ENCODE assay signal across 7 mouse cellular contexts in the genomic region with DNA sequence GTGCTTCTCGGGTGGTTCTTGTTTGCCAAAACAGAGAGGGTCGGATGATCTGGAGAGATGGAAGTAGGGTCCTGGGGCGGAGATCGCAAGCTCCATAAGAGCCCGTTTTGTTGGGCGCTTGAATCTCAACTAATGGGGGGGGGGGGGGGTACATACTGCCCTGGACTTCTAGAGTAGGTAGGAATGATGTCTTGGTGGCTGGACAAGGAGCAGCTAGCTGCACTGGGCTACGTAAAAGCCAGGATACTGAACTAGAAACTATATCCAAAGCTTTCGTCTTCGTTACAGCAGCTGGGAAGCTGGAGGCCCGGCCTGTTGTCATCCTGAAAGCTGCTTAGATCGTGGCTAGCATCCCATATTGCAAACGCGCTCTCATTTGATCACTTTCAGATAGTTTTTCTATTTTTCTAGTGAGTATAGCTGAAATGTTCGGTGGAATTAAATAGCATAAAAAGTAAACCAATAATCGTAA. TPM values are rescaled to one million over a fixed set of nuclear protein-coding genes. Genes with fewer than 3 reads are reported as not detected.
DNase-seq lines count a peak whose midpoint lies in the region; ATAC-seq and TF ChIP-seq lines count a peak whose summit lies in the region.

No protein-coding gene starts in this region.

- no peak for TF ChIP-seq CTCF in embryonic fibroblast, embryonic 13.5 days (IDR thresholded peaks at IDR 0.05; ENCODE audit: borderline replicate concordance, insufficient read depth, low read length)

- no peak for TF ChIP-seq POLR2A in embryonic fibroblast, embryonic 13.5 days (IDR thresholded peaks at IDR 0.05; ENCODE audit: low read depth, low read length)

- H3K27ac ChIP-seq in embryonic fibroblast, embryonic 13.5 days (ENCODE audit: insufficient read depth, low read length) = no peak overlapping the region
- H3K27ac ChIP-seq in intestine, embryonic 14.5 days (ENCODE audit: low read depth) = peak overlapping the region; percentile 54; the same call in 1 of the 2 replicates
- H3K27ac ChIP-seq in midbrain, embryonic 16.5 days (ENCODE audit: low read length) = peak overlapping the region; percentile 83

- H3K9me3 ChIP-seq in megakaryocyte, embryonic 14.5 days = no peaks in the 10 kb centered on the region
- H3K9me3 ChIP-seq in intestine, embryonic 14.5 days (ENCODE audit: control insufficient read depth, low read length) = no peaks in the 10 kb centered on the region
- no peaks in the 10 kb centered on the region for H3K9me3 ChIP-seq in midbrain, embryonic 16.5 days (replicated peaks; ENCODE audit: control insufficient read depth, low read length, poor library complexity, severe bottlenecking)

- peaks cover 29% of the 10 kb centered on the region for H3K36me3 ChIP-seq in megakaryocyte, embryonic 14.5 days (replicated peaks; ENCODE audit: low read length)
- H3K36me3 ChIP-seq in intestine, embryonic 14.5 days (ENCODE audit: control insufficient read depth, insufficient read depth, low read length) = peaks cover 25% of the 10 kb centered on the region
- H3K36me3 ChIP-seq in midbrain, embryonic 16.5 days (ENCODE audit: control insufficient read depth, insufficient read depth, low read length) = 0 out of 2 replicates have a peak, but pooled peaks cover 2% of the 10 kb centered on the region

- peaks cover 28% of the 10 kb centered on the region; the same call in 1 of the 2 replicates for H3K4me1 ChIP-seq in megakaryocyte, embryonic 14.5 days
- H3K4me1 ChIP-seq in embryonic fibroblast, embryonic 13.5 days (ENCODE audit: control insufficient read depth, insufficient read depth, low read length) = peaks cover 5% of the 10 kb centered on the region; the same call in 1 of the 2 replicates
- peaks cover 13% of the 10 kb centered on the region for H3K4me1 ChIP-seq in intestine, embryonic 14.5 days (replicated peaks; ENCODE audit: control insufficient read depth, insufficient read depth, low read length)
- H3K4me1 ChIP-seq in midbrain, embryonic 16.5 days (ENCODE audit: control insufficient read depth, insufficient read depth, low read length) = peaks cover 20% of the 10 kb centered on the region

- ATAC-seq in megakaryocyte, adult 5-6 weeks (ENCODE audit: poor library complexity, severe bottlenecking) = no peak
- ATAC-seq in intestine, embryonic 14.5 days (replicated peaks; ENCODE audit: low FRiP score, low TSS enrichment, low read depth) = no peak; the same call in 1 of the 2 replicates
- ATAC-seq in midbrain, embryonic 16.5 days = peak; percentile 62

- WGBS in intestine, embryonic 14.5 days = under 1% methylated on average over 15 of the region's 15 CpGs
- WGBS in midbrain, embryonic 16.5 days = 1% methylated on average over 15 of the region's 15 CpGs

- H3K9ac ChIP-seq in intestine, embryonic 14.5 days (ENCODE audit: low read length) = peak overlapping the region; percentile 91
- H3K9ac ChIP-seq in midbrain, embryonic 16.5 days (ENCODE audit: low read depth, low read length) = peak overlapping the region; percentile 91

- H3K27me3 ChIP-seq in megakaryocyte, embryonic 14.5 days (replicated peaks) = no peaks in the 10 kb centered on the region
- H3K27me3 ChIP-seq in intestine, embryonic 14.5 days (replicated peaks; ENCODE audit: control insufficient read depth, insufficient read depth, low read length) = no peaks in the 10 kb centered on the region
- no peaks in the 10 kb centered on the region for H3K27me3 ChIP-seq in midbrain, embryonic 16.5 days (ENCODE audit: control insufficient read depth, insufficient read depth, low read depth, low read length)

- H3K4me2 ChIP-seq in intestine, embryonic 14.5 days (ENCODE audit: low read length) = peak overlapping the region; percentile 84
- peak overlapping the region; percentile 59 for H3K4me2 ChIP-seq in midbrain, embryonic 16.5 days (ENCODE audit: low read length)

- DNase-seq in intestine, embryonic 14.5 days (ENCODE audit: low spot score) = no peak
- no peak for DNase-seq in retina, embryonic 14.5 days (ENCODE audit: low spot score)
- no peak for DNase-seq in ovary, adult 18-20 months (ENCODE audit: low spot score)

- peak overlapping the region; percentile 93 for H3K4me3 ChIP-seq in megakaryocyte, embryonic 14.5 days (replicated peaks)
- H3K4me3 ChIP-seq in embryonic fibroblast, embryonic 13.5 days (ENCODE audit: insufficient read depth, low read length) = peak overlapping the region; percentile 79
- peak overlapping the region; percentile 93 for H3K4me3 ChIP-seq in intestine, embryonic 14.5 days (ENCODE audit: low read depth, low read length)
- peak overlapping the region; percentile 87 for H3K4me3 ChIP-seq in midbrain, embryonic 16.5 days (ENCODE audit: low read depth, low read length)

RNA-seq across cellular contexts. Expression of a gene that starts 0.4 kb away (rescaled TPM):
- polyA plus RNA-seq in megakaryocyte, embryonic 14.5 days (2012; ENCODE audit: insufficient read depth, low replicate concordance) = 0.39 and 0.74 TPM in 2 replicates
- 18.8 and 26.5 TPM in 2 replicates for total RNA-seq in megakaryocyte, adult 5-6 weeks (2015)
- total RNA-seq in megakaryocyte, adult 5-6 weeks (2017) = 30.9 and 54.1 TPM in 2 replicates
- 62.2 and 70.0 TPM in 2 replicates for polyA plus RNA-seq in embryonic fibroblast, embryonic 13.5 days (2011; ENCODE audit: insufficient read length, low read depth, missing spikeins)
- polyA plus RNA-seq in intestine, embryonic 14.5 days (2014; fragmentation: Nextera tagmentation; extraction: Ambion mirVana) = 46.6 and 50.9 TPM in 2 replicates
- 43.1 and 45.9 TPM in 2 replicates for polyA plus RNA-seq in midbrain, embryonic 16.5 days (2015; fragmentation: Nextera tagmentation; extraction: Ambion mirVana)

RNA-seq across cellular contexts. Expression of a gene that starts 0.4 kb away (rescaled TPM):
- 1.7 and 11.3 TPM in 2 replicates for polyA plus RNA-seq in megakaryocyte, embryonic 14.5 days (2012; ENCODE audit: insufficient read depth, low replicate concordance)
- 141 and 145 TPM in 2 replicates for total RNA-seq in megakaryocyte, adult 5-6 weeks (2015)
- 165 and 179 TPM in 2 replicates for total RNA-seq in megakaryocyte, adult 5-6 weeks (2017)
- 224 and 225 TPM in 2 replicates for polyA plus RNA-seq in embryonic fibroblast, embryonic 13.5 days (2011; ENCODE audit: insufficient read length, low read depth, missing spikeins)
- polyA plus RNA-seq in intestine, embryonic 14.5 days (2014; fragmentation: Nextera tagmentation; extraction: Ambion mirVana) = 243 and 255 TPM in 2 replicates
- 235 and 238 TPM in 2 replicates for polyA plus RNA-seq in midbrain, embryonic 16.5 days (2015; fragmentation: Nextera tagmentation; extraction: Ambion mirVana)

RNA-seq across cellular contexts. Expression of a gene that starts 13.3 kb away (rescaled TPM):
- not detected in 2 replicates for polyA plus RNA-seq in megakaryocyte, embryonic 14.5 days (2012; ENCODE audit: insufficient read depth, low replicate concordance)
- total RNA-seq in megakaryocyte, adult 5-6 weeks (2015) = not detected in 2 replicates
- not detected in 2 replicates for total RNA-seq in megakaryocyte, adult 5-6 weeks (2017)
- polyA plus RNA-seq in embryonic fibroblast, embryonic 13.5 days (2011; ENCODE audit: insufficient read length, low read depth, missing spikeins) = not detected in 2 replicates
- not detected in 2 replicates for polyA plus RNA-seq in intestine, embryonic 14.5 days (2014; fragmentation: Nextera tagmentation; extraction: Ambion mirVana)
- polyA plus RNA-seq in midbrain, embryonic 16.5 days (2015; fragmentation: Nextera tagmentation; extraction: Ambion mirVana) = not detected in 2 replicates

RNA-seq across cellular contexts. Expression of a gene that starts 33.1 kb away (rescaled TPM):
- 41.2 and 72.5 TPM in 2 replicates for polyA plus RNA-seq in megakaryocyte, embryonic 14.5 days (2012; ENCODE audit: insufficient read depth, low replicate concordance)
- 135 and 141 TPM in 2 replicates for total RNA-seq in megakaryocyte, adult 5-6 weeks (2015)
- total RNA-seq in megakaryocyte, adult 5-6 weeks (2017) = 92.4 and 99.5 TPM in 2 replicates
- 121 and 123 TPM in 2 replicates for polyA plus RNA-seq in embryonic fibroblast, embryonic 13.5 days (2011; ENCODE audit: insufficient read length, low read depth, missing spikeins)
- 173 and 179 TPM in 2 replicates for polyA plus RNA-seq in intestine, embryonic 14.5 days (2014; fragmentation: Nextera tagmentation; extraction: Ambion mirVana)
- 108 and 110 TPM in 2 replicates for polyA plus RNA-seq in midbrain, embryonic 16.5 days (2015; fragmentation: Nextera tagmentation; extraction: Ambion mirVana)

RNA-seq across cellular contexts. Expression of a gene that starts 40.2 kb away (rescaled TPM):
- polyA plus RNA-seq in megakaryocyte, embryonic 14.5 days (2012; ENCODE audit: insufficient read depth, low replicate concordance) = not detected in 2 replicates
- 1.5 and 2.6 TPM in 2 replicates for total RNA-seq in megakaryocyte, adult 5-6 weeks (2015)
- total RNA-seq in megakaryocyte, adult 5-6 weeks (2017) = 0.53 and 1.7 TPM in 2 replicates
- polyA plus RNA-seq in embryonic fibroblast, embryonic 13.5 days (2011; ENCODE audit: insufficient read length, low read depth, missing spikeins) = 3.0 and 6.1 TPM in 2 replicates
- polyA plus RNA-seq in intestine, embryonic 14.5 days (2014; fragmentation: Nextera tagmentation; extraction: Ambion mirVana) = 4.5 and 6.3 TPM in 2 replicates
- 10.9 and 11.7 TPM in 2 replicates for polyA plus RNA-seq in midbrain, embryonic 16.5 days (2015; fragmentation: Nextera tagmentation; extraction: Ambion mirVana)

Comparison
In these comparisons a context has a peak if more than half of its experiments do, and no peak if none do; other contexts are left out.
1. RNA of a gene that starts 0.4 kb away (polyA plus RNA-seq): 62.2 to 70.0 TPM in embryonic fibroblast, embryonic 13.5 days, 46.6 to 50.9 TPM in intestine, embryonic 14.5 days and 43.1 to 45.9 TPM in midbrain, embryonic 16.5 days; 0.39 to 0.74 TPM in megakaryocyte, embryonic 14.5 days; every median in the first group is over 10 times any median in the second.
2. RNA of a gene that starts 0.4 kb away (polyA plus RNA-seq): 243 to 255 TPM in intestine, embryonic 14.5 days, 235 to 238 TPM in midbrain, embryonic 16.5 days and 224 to 225 TPM in embryonic fibroblast, embryonic 13.5 days; 1.7 to 11.3 TPM in megakaryocyte, embryonic 14.5 days; every median in the first group is over 10 times any median in the second.
3. Peak in every context shown above with its lines, with median percentiles within 50 percentile points of each other: H3K4me3 ChIP-seq.